Mouse (Mus musculus): ENCODE results near the gene Clec1a. TPM values are rescaled to one million over a fixed set of nuclear protein-coding genes. Genes with fewer than 3 reads are reported as not detected.
"Not testable (repeated sequence)": the region's sequence is repeated elsewhere in the genome, so short reads cannot be mapped to it uniquely, and the experiment has no call there.

Clec1a gene
- total RNA-seq (2021), result 1 to 10 TPM; 1.5 to 2.6 TPM

GRCm38 (mm10) chr6:129451411-129452039 is at the start of gene Clec1a:
TSS of gene Clec1a (minus strand) at chr6:129452000.
- intact Hi-C loops (cut with DNase I), result no loop called here
- DNase-seq (ENCODE audit: extremely low spot score in 1 of 2, low spot score in 2 of 2), result peak in 1 of 2 experiments; percentile 56

- DNase-seq (ENCODE audit: extremely low spot score in 1 of 2, low spot score in 2 of 2), result not testable (repeated sequence)
Measured at GRCm38 (mm10) chr6:129499516-129499915, 47.7 kb upstream of the Clec1a start.

DNA sequence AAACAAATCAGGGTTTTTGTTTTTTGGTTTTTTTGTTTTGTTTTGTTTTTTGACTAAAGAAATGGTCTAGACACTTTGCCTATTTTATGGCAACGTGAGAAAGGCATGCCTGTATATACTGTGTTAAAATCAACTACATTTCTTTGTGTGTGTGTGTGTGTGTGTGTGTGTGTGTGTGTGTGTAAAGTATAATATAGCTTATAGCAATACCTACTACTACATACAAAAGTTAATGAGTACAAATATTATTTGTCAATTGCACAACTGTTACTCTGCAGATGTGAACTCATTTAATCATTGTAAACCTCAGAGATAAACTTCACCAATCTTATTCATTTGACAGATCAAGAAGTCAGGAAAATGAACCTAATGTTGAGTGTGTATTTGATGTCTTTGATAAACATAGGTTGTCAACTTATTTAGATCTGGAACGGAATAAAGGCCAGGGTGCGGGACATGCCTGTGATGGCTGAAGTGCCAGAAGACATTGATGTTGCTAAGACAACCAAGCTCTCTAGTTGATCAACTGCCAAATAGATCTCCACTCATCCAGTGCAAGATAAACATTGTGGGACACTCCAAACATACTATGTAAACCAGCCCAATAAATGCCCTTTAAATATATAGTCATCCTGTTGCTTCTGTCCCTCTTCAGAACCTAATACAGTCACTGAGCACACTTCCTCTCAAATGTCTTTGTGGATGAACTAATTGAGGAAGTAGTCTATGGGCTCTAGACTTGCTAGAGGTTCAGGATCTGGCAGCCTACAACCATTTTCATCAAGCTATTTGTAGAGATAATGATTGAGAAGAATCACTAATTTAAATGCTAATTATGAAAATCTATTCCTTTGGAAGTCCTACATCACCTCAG is 45.8 kb upstream of the Clec1a start:
- no peak for DNase-seq (ENCODE audit: extremely low spot score in 1 of 2, low spot score in 2 of 2)
- intact Hi-C loops (cut with DNase I), result no loop called here

More at GRCm38 (mm10) chr6:129499516-129499915, 47.7 kb upstream of the Clec1a start:
- intact Hi-C loops (cut with DNase I), result not testable (repeated sequence)

DNA sequence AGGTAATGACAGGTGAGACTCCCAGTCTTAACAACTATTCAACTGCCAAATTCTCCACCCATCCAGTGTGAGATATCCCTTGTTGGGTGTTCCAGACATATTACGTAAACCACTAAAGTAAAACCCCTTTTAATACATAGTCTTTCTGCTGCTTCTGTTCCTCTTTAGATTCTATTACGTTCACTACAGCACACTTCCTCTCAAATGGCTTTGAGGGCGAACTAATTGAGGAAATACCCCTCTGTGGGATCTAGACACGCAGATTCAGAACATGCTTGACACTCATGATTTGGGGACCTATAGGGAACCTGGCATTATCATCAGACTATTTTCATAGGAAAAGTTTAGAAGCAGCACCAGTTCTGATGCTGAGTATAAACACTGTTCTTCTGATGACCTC is 43.1 kb upstream of the Clec1a start:
- intact Hi-C loops (cut with DNase I), result no loop called here
- DNase-seq (ENCODE audit: extremely low spot score in 1 of 2, low spot score in 2 of 2), result no peak

- DNase-seq (ENCODE audit: extremely low spot score in 1 of 2, low spot score in 2 of 2), result peak in 1 of 2 experiments; percentile 24
- intact Hi-C loops (cut with DNase I), result no loop called here
Measured at GRCm38 (mm10) chr6:129480089-129480958, 28.5 kb upstream of the Clec1a start.

DNA sequence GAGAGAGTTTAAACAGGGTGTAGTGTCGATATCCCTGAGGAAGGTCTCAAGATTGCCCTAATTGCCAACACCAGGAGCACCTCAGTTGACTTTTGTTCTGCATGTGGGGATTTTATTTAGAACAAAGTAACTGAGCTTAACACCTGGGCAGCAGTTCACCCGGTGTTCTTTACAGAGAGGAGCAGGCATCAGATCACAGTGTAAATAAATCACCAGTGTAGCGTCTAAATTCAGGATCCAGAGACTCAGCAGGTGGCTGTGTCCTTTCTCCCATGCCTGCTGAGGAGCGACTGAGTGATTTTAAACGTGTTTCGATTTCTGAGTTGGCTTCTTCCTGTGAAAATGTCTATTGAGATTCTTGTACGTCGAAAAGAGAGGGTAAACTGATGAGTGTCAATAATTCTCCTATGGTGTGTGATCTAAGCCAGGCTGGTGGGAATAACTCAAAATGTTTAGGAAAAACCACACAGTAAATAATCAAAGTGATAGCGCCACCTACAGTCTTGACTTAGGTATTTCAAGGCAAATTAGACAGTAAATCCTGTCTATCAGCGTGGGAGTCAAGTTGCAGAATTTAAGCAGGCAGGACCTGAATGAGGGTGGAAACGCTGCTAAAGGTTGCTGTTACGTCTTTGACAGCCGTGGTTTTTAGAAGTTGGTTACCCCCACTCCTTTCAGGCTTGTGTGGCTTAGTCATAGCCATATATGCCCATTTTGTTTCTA is 24.8 kb upstream of the Clec1a start:
- intact Hi-C loops (cut with DNase I), result loop anchor here (10.0 kb wide), 1 partner anchor 82 kb away; the partner anchor contains the start of gene Clec1b
- no peak for DNase-seq (ENCODE audit: extremely low spot score in 1 of 2, low spot score in 2 of 2)

DNA sequence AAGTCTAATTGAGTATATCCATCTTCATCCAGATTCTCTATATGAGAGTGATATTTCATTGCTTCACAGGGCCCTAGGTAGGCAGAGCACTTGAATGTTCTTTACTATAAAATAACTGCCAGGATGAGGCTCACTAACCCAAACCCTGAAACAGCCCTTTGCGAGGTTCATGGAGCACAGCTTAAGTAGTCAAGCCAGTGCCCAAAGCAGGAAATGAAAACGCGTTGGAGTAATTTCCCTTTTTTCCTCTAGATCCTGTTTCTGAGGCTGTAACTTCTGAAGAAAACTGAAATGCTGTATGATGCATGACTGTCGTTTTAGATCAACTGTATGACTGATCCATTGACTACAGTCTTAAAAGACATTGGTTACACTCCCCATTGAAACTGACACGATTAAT is 20.8 kb upstream of the Clec1a start:
- DNase-seq (ENCODE audit: extremely low spot score in 1 of 2, low spot score in 2 of 2), result no peak
- intact Hi-C loops (cut with DNase I), result loop anchor here (10.0 kb wide), 1 partner anchor 78 kb away; the partner anchor contains the start of gene Clec1b

- intact Hi-C loops (cut with DNase I), result loop anchor here (10.0 kb wide), 1 partner anchor 77 kb away; the partner anchor contains the start of gene Clec1b
Measured at GRCm38 (mm10) chr6:129471386-129471785, 19.6 kb upstream of the Clec1a start.

DNA sequence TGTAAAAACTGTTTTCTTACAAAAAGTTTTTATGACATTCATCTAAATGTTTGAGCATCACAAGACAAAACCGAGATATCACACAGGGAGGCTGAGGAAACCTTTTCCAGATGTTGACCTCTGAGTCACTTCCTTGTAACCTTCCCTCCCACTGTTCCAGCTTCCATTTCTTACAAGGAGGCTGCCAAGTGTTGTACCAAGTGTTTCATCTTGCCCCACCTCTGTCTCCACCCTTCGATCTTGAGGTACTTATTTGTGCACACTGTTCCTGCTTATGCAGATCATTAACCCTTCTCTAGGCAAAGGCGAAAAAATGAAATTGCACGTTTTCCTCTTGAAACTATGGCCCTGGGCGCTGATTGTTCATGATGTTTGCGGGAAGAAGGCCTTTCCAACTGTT is 2.1 kb downstream of the Clec1a start:
- intact Hi-C loops (cut with DNase I), result no loop called here
- DNase-seq (ENCODE audit: extremely low spot score in 1 of 2, low spot score in 2 of 2), result peak in 1 of 2 experiments; percentile 18

More at GRCm38 (mm10) chr6:129471386-129471785, 19.6 kb upstream of the Clec1a start:
- DNase-seq (ENCODE audit: extremely low spot score in 1 of 2, low spot score in 2 of 2), result no peak

- intact Hi-C loops (cut with DNase I), result no loop called here
- DNase-seq (ENCODE audit: extremely low spot score in 1 of 2, low spot score in 2 of 2), result no peak
Measured at GRCm38 (mm10) chr6:129438033-129438432, 13.8 kb downstream of the Clec1a start.

GRCm38 (mm10) chr6:129436025-129436424 is 15.8 kb downstream of the Clec1a start:
- no peak for DNase-seq (ENCODE audit: extremely low spot score in 1 of 2, low spot score in 2 of 2)
- intact Hi-C loops (cut with DNase I), result no loop called here

DNA sequence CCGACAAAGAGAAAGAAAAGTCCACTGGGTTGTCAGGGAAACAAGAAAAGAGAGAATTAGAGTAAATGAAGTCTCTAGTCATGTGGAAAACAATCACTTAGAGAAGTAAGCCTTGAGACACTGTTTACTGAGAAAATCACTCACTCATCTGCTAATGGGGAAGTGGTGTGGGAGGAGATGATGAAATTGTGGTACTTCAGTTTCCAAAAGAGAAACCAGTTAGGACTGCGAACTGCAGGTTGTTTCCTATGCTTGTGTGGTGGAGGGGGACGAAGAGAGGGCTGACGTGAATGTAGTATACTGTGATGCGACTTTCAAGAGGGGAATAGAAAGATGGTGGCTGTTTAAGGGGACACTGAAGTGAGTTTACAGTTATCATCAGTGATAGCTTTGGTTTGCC is 17.6 kb downstream of the Clec1a start:
- no peak for DNase-seq (ENCODE audit: extremely low spot score in 1 of 2, low spot score in 2 of 2)
- intact Hi-C loops (cut with DNase I), result no loop called here

- no peak for DNase-seq (ENCODE audit: extremely low spot score in 1 of 2, low spot score in 2 of 2)
- intact Hi-C loops (cut with DNase I), result no loop called here
Measured at GRCm38 (mm10) chr6:129427281-129427680, 24.5 kb downstream of the Clec1a start.

DNA sequence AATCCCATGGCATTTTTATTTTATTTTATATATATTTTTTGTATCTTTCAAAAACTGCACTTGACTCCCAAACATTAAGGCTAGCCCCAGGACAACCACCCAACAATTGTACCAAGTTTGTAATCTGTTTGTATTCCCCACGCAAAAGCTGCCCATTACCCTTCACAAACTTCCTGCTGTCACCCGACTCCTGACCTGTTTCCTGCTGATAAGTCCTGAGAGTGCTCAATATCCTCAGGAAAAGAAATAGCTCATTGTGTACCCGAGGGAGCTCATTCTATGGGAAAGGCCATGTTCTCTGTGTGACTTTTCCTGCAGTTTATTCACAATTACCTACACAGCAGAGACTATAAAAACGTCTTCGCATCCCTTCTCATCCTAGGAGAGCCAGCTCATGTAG is 26.0 kb downstream of the Clec1a start:
- intact Hi-C loops (cut with DNase I), result no loop called here
- peak in 1 of 2 experiments; percentile 23 for DNase-seq (ENCODE audit: extremely low spot score in 1 of 2, low spot score in 2 of 2)

- intact Hi-C loops (cut with DNase I), result no loop called here
- DNase-seq (ENCODE audit: extremely low spot score in 1 of 2, low spot score in 2 of 2), result peak in 1 of 2 experiments; percentile 23
Measured at GRCm38 (mm10) chr6:129425217-129425616, 26.6 kb downstream of the Clec1a start.

GRCm38 (mm10) chr6:129423734-129424072 is 28.1 kb downstream of the Clec1a start:
- intact Hi-C loops (cut with DNase I), result no loop called here

GRCm38 (mm10) chr6:129423040-129423733 is 28.6 kb downstream of the Clec1a start:
- intact Hi-C loops (cut with DNase I), result no loop called here
- peak in 1 of 2 experiments; percentile 59 for DNase-seq (ENCODE audit: extremely low spot score in 1 of 2, low spot score in 2 of 2)

More at GRCm38 (mm10) chr6:129423734-129424072, 28.1 kb downstream of the Clec1a start:
- peak; percentile 35 to 70 for DNase-seq (ENCODE audit: extremely low spot score in 1 of 2, low spot score in 2 of 2)

- DNase-seq (ENCODE audit: extremely low spot score in 1 of 2, low spot score in 2 of 2), result no peak
- intact Hi-C loops (cut with DNase I), result no loop called here
Measured at GRCm38 (mm10) chr6:129422311-129422710, 29.5 kb downstream of the Clec1a start.
